Mouse (Mus musculus) left cerebral cortex, postnatal 10 days (tissue): ENCODE measurements around the gene Grrp1. TPM values are rescaled to one million over a fixed set of nuclear protein-coding genes. Genes with fewer than 3 reads are reported as not detected.

Experiments
- total RNA-seq, 2 experiments: library from RNA; stranded (reverse); gene quantifications; 2 replicates each; pipeline ENCODE4 v1.2.3; 2021

Grrp1 gene
- total RNA-seq, 2 experiments from 2014 or later, result 3.3 to 3.7 TPM

Other genes with a start within 250 kb of the Grrp1 start
- gene Lin28a, start 235.3 kb downstream of the Grrp1 start, total RNA-seq, result not detected
- not detected for gene Zfp683, start 200.3 kb downstream of the Grrp1 start, total RNA-seq
- gene Crybg2, start 193.3 kb downstream of the Grrp1 start, total RNA-seq, result 1 to 10 TPM; 2.9 to 3.5 TPM
- 1 to 10 TPM; 1.3 to 1.6 TPM for gene Cd52, start 159.0 kb downstream of the Grrp1 start, total RNA-seq
- gene Ubxn11, start 151.5 kb downstream of the Grrp1 start, total RNA-seq, result 10 to 100 TPM; 22.6 to 24.9 TPM
- 100 to 1,000 TPM; 217 to 225 TPM for gene Sh3bgrl3, start 125.3 kb downstream of the Grrp1 start, total RNA-seq
- 10 to 100 TPM in 1 of 2 experiments, 1 to 10 TPM in 1; 9.2 to 10.9 TPM for gene Cep85, start 67.0 kb downstream of the Grrp1 start, total RNA-seq
- not detected for gene Gm7534, start 51.1 kb downstream of the Grrp1 start, total RNA-seq
- not detected for gene Catsper4, start 26.7 kb downstream of the Grrp1 start, total RNA-seq
- under 1 TPM; 0.24 to 0.61 TPM for gene Cnksr1, start 15.7 kb downstream of the Grrp1 start, total RNA-seq
- gene E130218I03Rik, start 10.4 kb downstream of the Grrp1 start, total RNA-seq, result not detected
- gene Zfp593, start 8.5 kb downstream of the Grrp1 start, total RNA-seq, result 10 to 100 TPM; 13.4 to 13.7 TPM
- not detected for gene Gm30191, start 7.2 kb downstream of the Grrp1 start, total RNA-seq
- 10 to 100 TPM; 26.1 to 26.2 TPM for gene Pdik1l, start 33.8 kb upstream of the Grrp1 start, total RNA-seq
- under 1 TPM; 0.66 to 0.87 TPM for gene Trim63, start 61.0 kb upstream of the Grrp1 start, total RNA-seq
- not detected for gene Slc30a2, start 89.1 kb upstream of the Grrp1 start, total RNA-seq
- gene Extl1, start 129.7 kb upstream of the Grrp1 start, total RNA-seq, result 10 to 100 TPM; 29.6 to 31.2 TPM
- 10 to 100 TPM; 11.3 to 12.9 TPM for gene Pafah2, start 142.2 kb upstream of the Grrp1 start, total RNA-seq
- gene Stmn1, start 214.2 kb upstream of the Grrp1 start, total RNA-seq, result 1,000 to 10,000 TPM; 1,910 to 2,141 TPM
- gene Paqr7, start 242.6 kb upstream of the Grrp1 start, total RNA-seq, result 10 to 100 TPM; 44.2 to 51.7 TPM